Mouse (Mus musculus): ENCODE measurements around the gene Ppara.

- TF ChIP-seq ELF1 (IDR thresholded peaks at IDR 0.05; ENCODE audit: low read depth, low read length): no peak
- TF ChIP-seq ZNF384 (IDR thresholded peaks at IDR 0.05; ENCODE audit: low read depth, low read length): no peak
- TF ChIP-seq SIN3A (IDR thresholded peaks at IDR 0.05; ENCODE audit: low read length): no peak
- no peak for TF ChIP-seq MEF2A (IDR thresholded peaks at IDR 0.05; ENCODE audit: extremely low read depth, insufficient replicate concordance, low read depth, low read length, poor library complexity, severe bottlenecking)
- TF ChIP-seq MYC (IDR thresholded peaks at IDR 0.05; ENCODE audit: low read depth, low read length): no peak
- TF ChIP-seq MAZ (IDR thresholded peaks at IDR 0.05; ENCODE audit: low read depth, low read length): peak; percentile 77; the same call in 1 of the 2 replicates
- no peak for TF ChIP-seq TCF12 (IDR thresholded peaks at IDR 0.05; ENCODE audit: low read depth, low read length)
These were observed 24.6 kb upstream of the Ppara start for GRCm38 (mm10) chr15:85710179-85710578.

All from MEL (cell line).